Mouse (Mus musculus): ENCODE data around the gene Arsb. TPM values are rescaled to one million over a fixed set of nuclear protein-coding genes. Genes with fewer than 3 reads are reported as not detected.

The Arsb gene
- total RNA-seq, 2 experiments from 2014 or later, result 87.0 to 95.3 TPM

GRCm38 (mm10) chr13:93762879-93763278, 8.6 kb upstream of the Arsb start:
- DNase-seq (ENCODE audit: low spot score in 2 of 2), result no peak
- Histone ChIP-seq H3K4me3 (no peak overlapping the region), H3K27ac (no peak overlapping the region)
- no peak for TF ChIP-seq CTCF (conservative IDR thresholded peaks at IDR 0.05)

GRCm38 (mm10) chr13:93764321-93764973, 7.0 kb upstream of the Arsb start:
- TF ChIP-seq CTCF (conservative IDR thresholded peaks at IDR 0.05), result no peak
- no peak overlapping the region for H3K4me3 ChIP-seq
- DNase-seq (ENCODE audit: low spot score in 2 of 2), result no peak
- no peak overlapping the region for H3K27ac ChIP-seq

- TF ChIP-seq CTCF (conservative IDR thresholded peaks at IDR 0.05), result no peak
- DNase-seq (ENCODE audit: low spot score in 2 of 2), result no peak
- H3K4me3 ChIP-seq, result peak overlapping the region; percentile 92
- H3K27ac ChIP-seq, result peak overlapping the region; percentile 99
These were observed 321 bp upstream of the Arsb start for GRCm38 (mm10) chr13:93771031-93771587.

GRCm38 (mm10) chr13:93772279-93772636, 828 bp downstream of the Arsb start:
- TF ChIP-seq CTCF (conservative IDR thresholded peaks at IDR 0.05), result no peak; the same call in 1 of the 2 replicates
- peak overlapping the region; percentile 99 for H3K27ac ChIP-seq
- no peak for DNase-seq (ENCODE audit: low spot score in 2 of 2)
- H3K4me3 ChIP-seq, result peak overlapping the region; percentile 92

- peak overlapping the region; percentile 99 for H3K27ac ChIP-seq
- no peak for TF ChIP-seq CTCF (conservative IDR thresholded peaks at IDR 0.05)
- H3K4me3 ChIP-seq, result peak overlapping the region; percentile 92
- DNase-seq (ENCODE audit: low spot score in 2 of 2), result no peak
These were observed 1.4 kb downstream of the Arsb start for GRCm38 (mm10) chr13:93772861-93773260.

DNA sequence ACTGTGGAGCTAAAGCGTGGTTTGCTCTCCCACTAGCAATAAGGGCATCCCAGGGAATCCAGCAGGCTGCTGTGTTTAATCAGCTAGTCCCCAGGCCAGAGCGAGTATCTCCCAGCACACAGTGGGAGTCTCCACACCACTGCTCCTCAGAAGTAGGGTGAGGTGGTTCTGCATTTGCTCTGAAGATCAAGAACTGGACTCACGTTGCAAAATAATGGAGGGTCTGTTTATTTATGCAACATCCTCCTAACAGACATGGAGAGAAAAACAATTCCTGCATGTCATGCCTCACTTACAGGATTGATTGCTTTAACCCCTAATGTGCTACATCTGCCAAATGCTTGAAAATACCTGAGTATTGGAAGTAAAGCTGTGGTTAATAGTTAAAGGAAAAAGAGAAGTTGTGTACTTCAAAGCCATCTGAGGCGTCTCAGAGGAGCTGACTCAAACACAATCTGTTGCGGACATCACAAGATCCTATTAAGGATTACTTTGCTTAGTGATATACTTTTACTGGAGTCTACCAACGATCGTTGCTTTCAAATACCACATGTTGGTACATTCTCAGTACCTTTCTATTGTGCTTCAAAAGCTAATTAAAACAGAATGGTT, 2.4 kb downstream of the Arsb start:
- DNase-seq (ENCODE audit: low spot score in 2 of 2), result no peak
- Histone ChIP-seq H3K27ac (peak overlapping the region; percentile 80), H3K4me3 (peak overlapping the region; percentile 45)
- TF ChIP-seq CTCF (conservative IDR thresholded peaks at IDR 0.05), result no peak

- Histone ChIP-seq H3K27ac (peak overlapping the region; percentile 36; the same call in 1 of the 2 replicates), H3K4me3 (no peak overlapping the region)
- TF ChIP-seq CTCF (conservative IDR thresholded peaks at IDR 0.05), result no peak
- DNase-seq (ENCODE audit: low spot score in 2 of 2), result no peak
These were observed 11.4 kb downstream of the Arsb start for GRCm38 (mm10) chr13:93782823-93783222.

GRCm38 (mm10) chr13:93785329-93785728, 13.9 kb downstream of the Arsb start:
- peak; percentile 68 for TF ChIP-seq CTCF (conservative IDR thresholded peaks at IDR 0.05)
- H3K27ac ChIP-seq, result peak overlapping the region; percentile 86
- DNase-seq (ENCODE audit: low spot score in 2 of 2), result no peak
- no peak overlapping the region for H3K4me3 ChIP-seq

DNA sequence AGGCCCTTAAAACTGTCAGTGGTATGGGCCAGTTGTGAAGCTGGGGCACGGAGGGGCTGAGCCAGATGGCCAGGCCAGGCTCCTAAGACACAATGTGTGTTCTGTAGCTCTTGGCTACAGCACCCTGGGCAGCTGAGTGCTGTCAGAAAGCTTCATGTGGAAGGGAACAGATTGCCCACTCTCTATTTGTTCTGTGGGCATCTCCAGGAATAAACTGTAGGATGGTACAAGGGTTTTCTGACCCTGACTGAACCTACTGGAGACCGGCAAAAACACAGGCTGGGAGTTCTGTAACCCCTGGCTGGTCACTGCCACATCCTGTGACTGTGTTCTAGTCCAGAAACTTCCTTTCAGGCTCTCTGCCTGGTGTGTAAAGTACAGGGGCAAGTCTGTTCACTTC, 14.6 kb downstream of the Arsb start:
- no peak for TF ChIP-seq CTCF (conservative IDR thresholded peaks at IDR 0.05)
- Histone ChIP-seq H3K4me3 (no peak overlapping the region), H3K27ac (peak overlapping the region; percentile 86)
- no peak for DNase-seq (ENCODE audit: low spot score in 2 of 2)

DNA sequence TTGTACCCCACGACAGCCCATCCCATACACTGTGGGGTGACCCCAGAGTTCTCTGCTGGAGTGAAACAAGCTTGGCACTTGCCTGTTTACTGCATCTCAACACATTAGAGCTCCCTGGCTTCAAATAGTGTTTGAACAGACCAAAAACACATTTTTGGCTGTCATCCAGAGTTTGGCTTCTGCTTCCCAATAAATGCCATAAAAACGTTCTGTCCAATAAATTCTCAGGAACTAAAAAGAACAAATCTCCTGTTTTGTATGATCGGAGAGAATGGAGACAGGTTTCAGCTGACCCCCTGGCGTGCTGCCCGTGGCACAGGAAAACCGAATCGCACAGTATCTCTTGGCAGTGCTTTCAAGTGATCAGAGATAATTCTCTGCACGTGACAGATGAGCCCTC, 16.2 kb downstream of the Arsb start:
- DNase-seq (ENCODE audit: low spot score in 2 of 2), result peak; percentile 68 to 71
- Histone ChIP-seq H3K27ac (peak overlapping the region; percentile 86), H3K4me3 (no peak overlapping the region)
- TF ChIP-seq CTCF (conservative IDR thresholded peaks at IDR 0.05), result no peak

- TF ChIP-seq CTCF (conservative IDR thresholded peaks at IDR 0.05), result peak; percentile 77
- Histone ChIP-seq H3K27ac (peak overlapping the region; percentile 39), H3K4me3 (no peak overlapping the region)
- peak; percentile 61 to 64 for DNase-seq (ENCODE audit: low spot score in 2 of 2)
These were observed 21.7 kb downstream of the Arsb start for GRCm38 (mm10) chr13:93792945-93793642.

GRCm38 (mm10) chr13:93793643-93794182, 22.3 kb downstream of the Arsb start:
- Histone ChIP-seq H3K27ac (peak overlapping the region; percentile 39), H3K4me3 (no peak overlapping the region)
- DNase-seq (ENCODE audit: low spot score in 2 of 2), result no peak
- TF ChIP-seq CTCF (conservative IDR thresholded peaks at IDR 0.05), result no peak

All from layer of hippocampus, adult 2 months (tissue).